Mouse (Mus musculus) G1E (cell line): ENCODE data around the gene Nudt15. TPM values are rescaled to one million over a fixed set of nuclear protein-coding genes. Genes with fewer than 3 reads are reported as not detected.

Experiments used
- ATAC-seq: 2 replicates; pipeline ENCODE4 v1.8.0; 2016; ENCODE audit warnings: mild to moderate bottlenecking; ENCODE audit not compliant: insufficient number of reproducible peaks, poor library complexity, low FRiP score, severe bottlenecking; ENCODE audit errors: extremely low read depth
- DNase-seq: peaks from one replicate; pipeline ENCODE4 v3.0.0; 2012; ENCODE audit warnings: low spot score
- H3K27me3 ChIP-seq: 2 replicates; pipeline ENCODE4 v1.6.1; 2012; ENCODE audit warnings: mild to moderate bottlenecking, low read length, inconsistent platforms; ENCODE audit not compliant: insufficient read depth
- H3K36me3 ChIP-seq: replicated peaks from 2 replicates; pipeline ENCODE3; 2012; ENCODE audit warnings: mild to moderate bottlenecking, inconsistent platforms
- H3K4me1 ChIP-seq: 2 replicates; pipeline ENCODE4 v1.6.1; 2012; ENCODE audit warnings: low read depth, low read length, inconsistent platforms, mixed read lengths; ENCODE audit not compliant: insufficient read depth
- H3K4me3 ChIP-seq: 2 replicates; pipeline ENCODE4 v1.5.1; 2012; ENCODE audit warnings: low read depth, mild to moderate bottlenecking, inconsistent platforms, low read length, moderate library complexity, mixed read lengths
- H3K9me3 ChIP-seq: replicated peaks from 2 replicates; pipeline ENCODE4 v1.6.1; 2012; ENCODE audit warnings: inconsistent platforms
- CTCF ChIP-seq: IDR thresholded peaks from 2 replicates; pipeline ENCODE4 v1.5.1; 2012; ENCODE audit warnings: low read depth, low read length, inconsistent platforms, mixed read lengths
- GATA1 ChIP-seq: IDR thresholded peaks from 2 replicates; pipeline ENCODE4 v1.6.1; 2012; ENCODE audit warnings: borderline replicate concordance, low read length, inconsistent platforms, mixed read lengths
- GATA2 ChIP-seq: IDR thresholded peaks from 2 replicates; pipeline ENCODE4 v1.6.1; 2012; ENCODE audit warnings: low read depth, low read length, inconsistent platforms, borderline replicate concordance
- POLR2AphosphoS5 ChIP-seq: IDR thresholded peaks from 2 replicates; pipeline ENCODE4 v1.6.1; 2012; ENCODE audit warnings: low read depth, low read length, inconsistent platforms; ENCODE audit not compliant: insufficient replicate concordance
- TAL1 ChIP-seq: conservative IDR thresholded peaks from 2 replicates; pipeline ENCODE4 v1.6.1; 2012; ENCODE audit warnings: low read depth, low read length, inconsistent platforms, mixed read lengths
- polyA plus RNA-seq: library from polyadenylated mRNA; stranded (reverse); fragments of >175 nt; gene quantifications from 2 replicates; pipeline ENCODE4 v1.2.3, GENCODE M21; 2012
- total RNA-seq, 2 experiments: library from RNA; stranded (forward) in 1 of 2; stranded (reverse) in 1 of 2; fragments of 200-1000 nt in 1 of 2; fragments of >200 nt in 1 of 2; fragmentation: Nextera tagmentation in 1 of 2; gene quantifications; 2 replicates each; pipeline ENCODE4 v1.2.3; 2014 to 2017

Gene Nudt15
- total and polyA plus RNA-seq, 3 experiments, result 0.90 to 8.0 (median 6.8) TPM

DNA sequence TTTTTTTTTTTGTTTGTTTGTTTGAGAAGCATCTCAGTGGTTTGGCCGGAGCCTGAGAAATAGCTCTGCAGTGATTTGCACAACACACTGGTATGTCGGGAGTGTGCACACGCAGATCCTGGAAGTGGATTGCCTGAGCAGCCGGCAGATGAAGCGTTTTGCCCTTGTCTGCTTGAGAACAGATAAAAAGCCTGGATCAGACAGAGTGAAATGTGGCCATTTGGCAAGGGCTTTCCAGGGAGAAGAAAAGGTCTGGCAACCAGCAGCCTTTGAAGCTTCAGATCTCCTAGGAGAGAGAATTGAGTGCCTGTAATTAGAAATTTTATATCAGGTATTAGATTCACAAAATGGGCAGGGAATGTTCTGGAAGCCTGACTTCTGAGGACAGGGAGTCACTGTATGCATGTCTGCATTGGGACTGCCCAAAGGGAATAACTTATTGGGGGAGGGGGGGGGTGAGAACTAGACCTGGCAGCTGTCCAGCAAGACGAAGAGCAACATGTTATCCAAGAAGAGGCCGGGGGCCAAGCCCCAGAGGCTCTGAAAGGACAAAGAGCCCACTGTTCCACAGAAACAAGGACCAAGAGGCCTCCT is 45.4 kb downstream of the Nudt15 start:
- H3K4me3 ChIP-seq, result no peak overlapping the region
- no peaks in the 10 kb centered on the region for H3K36me3 ChIP-seq
- ATAC-seq (no peak), DNase-seq (no peak)
- no peaks in the 10 kb centered on the region for H3K9me3 ChIP-seq
- H3K4me1 ChIP-seq, result peaks cover 11% of the 10 kb centered on the region
- H3K27me3 ChIP-seq, result peaks cover 45% of the 10 kb centered on the region
- TF ChIP-seq GATA2, result no peak
- no peak for TF ChIP-seq POLR2AphosphoS5
- no peak for TF ChIP-seq CTCF
- no peak for TF ChIP-seq GATA1
- TF ChIP-seq TAL1, result no peak

DNA sequence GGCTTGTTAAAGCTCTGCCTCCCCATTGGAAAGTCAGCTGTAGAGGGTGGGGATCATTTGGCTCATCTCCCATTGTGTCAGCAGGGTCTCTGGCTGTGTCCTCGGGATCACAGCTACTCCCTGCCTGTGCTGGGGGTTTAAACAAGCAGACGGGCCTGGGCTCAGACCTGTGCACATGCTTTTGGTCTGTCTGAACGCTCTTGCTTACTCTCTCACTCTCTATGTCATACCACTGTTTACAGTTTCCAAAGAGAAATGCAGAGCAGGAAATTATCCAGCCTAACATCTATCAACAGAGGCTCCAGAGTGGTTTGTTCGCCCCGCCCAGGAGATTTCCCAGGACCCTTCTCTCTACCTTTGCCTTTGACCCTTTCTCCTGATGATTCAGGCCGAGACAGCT is 46.3 kb downstream of the Nudt15 start:
- no peaks in the 10 kb centered on the region for H3K9me3 ChIP-seq
- H3K4me1 ChIP-seq, result peaks cover 7% of the 10 kb centered on the region
- no peak for ATAC-seq
- H3K27me3 ChIP-seq, result peaks cover 45% of the 10 kb centered on the region
- no peak overlapping the region for H3K4me3 ChIP-seq
- TF ChIP-seq GATA1 (no peak), TAL1 (no peak), GATA2 (no peak), POLR2AphosphoS5 (no peak), CTCF (no peak)
- no peak for DNase-seq
- H3K36me3 ChIP-seq, result no peaks in the 10 kb centered on the region

DNA sequence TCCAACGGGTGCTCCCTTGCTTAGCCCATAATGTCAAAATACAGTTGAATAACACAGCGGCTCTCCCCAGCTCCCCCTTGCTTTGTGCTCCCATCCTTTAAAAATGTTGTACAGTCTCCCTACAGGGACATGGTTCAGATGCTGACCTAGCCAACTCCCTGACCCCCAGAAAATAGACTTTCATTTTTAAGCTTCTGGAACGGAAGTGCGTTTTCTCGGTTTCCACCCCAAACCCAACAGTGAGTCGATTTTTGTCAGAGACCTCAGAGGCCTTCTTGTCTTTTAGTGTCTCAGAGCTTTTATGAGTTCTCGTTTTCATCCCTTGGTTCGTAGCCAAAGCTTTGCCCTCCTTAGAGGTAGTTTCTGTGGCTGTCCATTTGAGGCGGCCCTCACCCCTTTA is 46.8 kb downstream of the Nudt15 start:
- no peak overlapping the region for H3K4me3 ChIP-seq
- no peak for TF ChIP-seq GATA1
- TF ChIP-seq POLR2AphosphoS5, result no peak
- H3K36me3 ChIP-seq, result no peaks in the 10 kb centered on the region
- no peak for ATAC-seq
- H3K27me3 ChIP-seq, result peaks cover 47% of the 10 kb centered on the region
- H3K4me1 ChIP-seq, result 0 out of 2 replicates have a peak, but pooled peaks cover 4% of the 10 kb centered on the region
- H3K9me3 ChIP-seq, result no peaks in the 10 kb centered on the region
- no peak for DNase-seq

DNA sequence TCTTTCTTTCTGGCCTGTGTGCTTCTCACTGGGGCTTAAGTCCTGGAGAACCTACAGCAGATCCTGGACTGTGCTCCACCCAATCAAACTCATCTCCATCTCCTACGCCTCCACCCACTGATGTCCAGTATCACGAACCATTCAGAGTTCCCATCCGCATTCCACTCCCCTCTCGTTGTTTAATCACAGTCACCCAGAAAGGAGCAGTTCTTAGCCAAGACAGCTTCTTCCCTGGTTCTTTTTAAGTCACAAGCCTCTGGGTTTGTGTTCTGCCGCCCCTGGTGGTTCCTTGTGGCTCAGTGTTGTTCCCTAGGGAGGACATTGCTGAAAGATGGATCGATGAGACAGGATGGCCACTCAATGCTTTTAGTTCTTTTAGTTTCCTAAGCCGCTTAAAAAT is 52.3 kb downstream of the Nudt15 start:
- TF ChIP-seq TAL1, result no peak
- no peak for TF ChIP-seq POLR2AphosphoS5
- TF ChIP-seq GATA1, result no peak
- TF ChIP-seq CTCF, result no peak
- no peak for TF ChIP-seq GATA2
- H3K36me3 ChIP-seq, result no peaks in the 10 kb centered on the region
- DNase-seq (no peak), ATAC-seq (no peak)
- peaks cover 35% of the 10 kb centered on the region for H3K27me3 ChIP-seq
- peaks cover 4% of the 10 kb centered on the region for H3K4me1 ChIP-seq
- no peak overlapping the region for H3K4me3 ChIP-seq
- H3K9me3 ChIP-seq, result no peaks in the 10 kb centered on the region

DNA sequence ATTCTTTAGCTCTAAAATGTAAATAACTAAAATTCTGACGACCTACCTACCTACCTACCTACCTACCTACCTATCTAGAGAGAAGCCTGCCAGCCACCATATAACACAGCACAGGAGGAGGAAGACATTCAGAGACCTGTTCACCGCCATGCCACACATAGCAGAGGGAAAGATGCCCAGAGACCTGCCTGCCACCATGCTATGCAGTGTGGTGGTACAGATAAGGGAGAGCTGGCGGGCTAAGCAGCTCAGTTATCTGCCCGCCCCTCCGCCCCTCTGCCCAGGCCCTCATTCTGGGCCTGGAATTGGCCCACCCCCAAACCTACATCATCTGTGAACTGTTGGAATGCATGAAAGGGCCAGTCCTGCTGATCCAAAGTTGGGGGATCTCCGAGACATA is 53.9 kb downstream of the Nudt15 start:
- DNase-seq, result no peak
- no peak overlapping the region for H3K4me3 ChIP-seq
- TF ChIP-seq GATA2, result no peak
- no peak for TF ChIP-seq POLR2AphosphoS5
- TF ChIP-seq TAL1, result no peak
- TF ChIP-seq CTCF, result no peak
- no peaks in the 10 kb centered on the region for H3K9me3 ChIP-seq
- peaks cover 37% of the 10 kb centered on the region for H3K27me3 ChIP-seq
- H3K36me3 ChIP-seq, result no peaks in the 10 kb centered on the region
- peaks cover 4% of the 10 kb centered on the region for H3K4me1 ChIP-seq
- no peak for ATAC-seq

DNA sequence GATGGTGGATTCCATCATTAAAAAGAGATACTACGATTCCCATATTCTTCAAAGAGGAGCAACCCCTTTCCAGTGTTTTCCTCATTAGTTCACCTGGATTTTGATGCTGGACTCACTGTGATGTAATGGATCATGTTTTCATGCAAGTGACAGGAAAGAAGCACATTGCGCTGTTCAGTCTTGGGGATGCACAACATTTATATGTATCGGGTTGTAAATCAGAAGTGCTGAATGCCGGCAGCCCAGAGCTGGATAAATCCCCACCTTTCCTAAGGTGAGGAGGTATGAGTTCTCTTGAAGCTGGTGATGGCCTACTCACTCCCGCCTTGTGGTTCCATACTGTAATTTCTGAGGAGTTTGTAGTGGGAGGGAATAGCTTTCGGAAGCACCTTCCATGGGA is 54.7 kb downstream of the Nudt15 start:
- no peaks in the 10 kb centered on the region for H3K36me3 ChIP-seq
- peaks cover 4% of the 10 kb centered on the region for H3K4me1 ChIP-seq
- TF ChIP-seq CTCF, result no peak
- no peak for TF ChIP-seq GATA1
- TF ChIP-seq POLR2AphosphoS5, result no peak
- TF ChIP-seq TAL1, result no peak
- TF ChIP-seq GATA2, result no peak
- DNase-seq (no peak), ATAC-seq (no peak)
- no peaks in the 10 kb centered on the region for H3K9me3 ChIP-seq
- peaks cover 39% of the 10 kb centered on the region for H3K27me3 ChIP-seq
- H3K4me3 ChIP-seq, result no peak overlapping the region

DNA sequence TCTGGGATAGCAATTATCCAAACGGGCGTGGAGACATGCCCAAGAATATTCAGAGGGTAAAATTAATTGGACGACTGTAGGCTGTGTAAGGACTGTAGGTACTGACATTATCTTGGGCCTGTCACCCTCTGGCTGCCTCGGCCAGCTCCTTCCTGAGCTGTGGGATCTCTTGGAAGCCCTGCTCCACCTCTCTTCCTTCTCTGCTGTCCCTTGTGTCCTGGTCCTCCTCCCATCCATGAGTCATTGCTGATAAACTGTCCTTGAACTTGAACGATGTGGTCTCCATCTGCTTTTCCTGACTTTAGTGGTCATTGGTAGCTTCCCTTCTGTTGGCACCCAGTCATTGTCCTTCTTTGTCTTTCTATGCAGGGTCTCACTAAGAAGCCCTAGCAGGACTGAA is 61.4 kb downstream of the Nudt15 start:
- H3K4me3 ChIP-seq, result no peak overlapping the region
- DNase-seq (no peak), ATAC-seq (no peak)
- no peaks in the 10 kb centered on the region for H3K36me3 ChIP-seq
- H3K27me3 ChIP-seq, result peaks cover 22% of the 10 kb centered on the region
- no peaks in the 10 kb centered on the region for H3K9me3 ChIP-seq
- peaks cover 14% of the 10 kb centered on the region for H3K4me1 ChIP-seq
- TF ChIP-seq POLR2AphosphoS5 (no peak), CTCF (no peak), GATA1 (no peak), GATA2 (no peak), TAL1 (no peak)
